Mouse (Mus musculus): ENCODE results near the gene Hilpda.
A peak's percentile ranks its signal among the peaks of the same experiment; 100 is the strongest.

Hilpda gene

GRCm38 (mm10) chr6:29276746-29277145, 4.5 kb downstream of the Hilpda start:
- no peak for DNase-seq (ENCODE audit: low read depth, low spot score)

GRCm38 (mm10) chr6:29278513-29279267, 6.4 kb downstream of the Hilpda start:
- peak; percentile 70 for DNase-seq (ENCODE audit: low read depth, low spot score)

GRCm38 (mm10) chr6:29279293-29279692, 7.0 kb downstream of the Hilpda start, which contains the start of gene Fam71f2:
Gene Fam71f2 (plus strand): TSS chr6:29279593.
- no peak for DNase-seq (ENCODE audit: low read depth, low spot score)

GRCm38 (mm10) chr6:29280671-29281070, 8.4 kb downstream of the Hilpda start:
- no peak for DNase-seq (ENCODE audit: low read depth, low spot score)

GRCm38 (mm10) chr6:29286870-29287269, 14.6 kb downstream of the Hilpda start:
- DNase-seq (ENCODE audit: low read depth, low spot score): no peak

- no peak for DNase-seq (ENCODE audit: low read depth, low spot score)
These were observed 15.2 kb downstream of the Hilpda start for GRCm38 (mm10) chr6:29287481-29287880.

- DNase-seq (ENCODE audit: low read depth, low spot score): no peak
These were observed 15.7 kb downstream of the Hilpda start for GRCm38 (mm10) chr6:29287944-29288343.

- no peak for DNase-seq (ENCODE audit: low read depth, low spot score)
These were observed 16.4 kb downstream of the Hilpda start for GRCm38 (mm10) chr6:29288651-29289050.

GRCm38 (mm10) chr6:29299112-29299511, 26.8 kb downstream of the Hilpda start:
- DNase-seq (ENCODE audit: low read depth, low spot score): no peak

GRCm38 (mm10) chr6:29303251-29303650, 31.0 kb downstream of the Hilpda start:
- no peak for DNase-seq (ENCODE audit: low read depth, low spot score)

- no peak for DNase-seq (ENCODE audit: low read depth, low spot score)
These were observed 31.4 kb downstream of the Hilpda start for GRCm38 (mm10) chr6:29303726-29304125.

- DNase-seq (ENCODE audit: low read depth, low spot score): no peak
These were observed 33.2 kb downstream of the Hilpda start for GRCm38 (mm10) chr6:29305462-29305861.

- DNase-seq (ENCODE audit: low read depth, low spot score): no peak
These were observed 36.7 kb downstream of the Hilpda start for GRCm38 (mm10) chr6:29308846-29309605.

- no peak for DNase-seq (ENCODE audit: low read depth, low spot score)
These were observed 41.5 kb downstream of the Hilpda start for GRCm38 (mm10) chr6:29313690-29314202.

GRCm38 (mm10) chr6:29317286-29317685, 45.0 kb downstream of the Hilpda start:
- no peak for DNase-seq (ENCODE audit: low read depth, low spot score)

- no peak for DNase-seq (ENCODE audit: low read depth, low spot score)
These were observed 45.7 kb downstream of the Hilpda start for GRCm38 (mm10) chr6:29317941-29318340.

GRCm38 (mm10) chr6:29318879-29319278, 46.6 kb downstream of the Hilpda start, which contains the start of gene Fam71f1:
Gene Fam71f1 (plus strand): TSS chr6:29319140.
- DNase-seq (ENCODE audit: low read depth, low spot score): no peak

- no peak for DNase-seq (ENCODE audit: low read depth, low spot score)
These were observed 49.3 kb downstream of the Hilpda start for GRCm38 (mm10) chr6:29321586-29321985.

GRCm38 (mm10) chr6:29322147-29322546, 49.9 kb downstream of the Hilpda start:
- no peak for DNase-seq (ENCODE audit: low read depth, low spot score)

GRCm38 (mm10) chr6:29322735-29323134, 50.4 kb downstream of the Hilpda start:
- DNase-seq (ENCODE audit: low read depth, low spot score): no peak
